Mouse (Mus musculus) megakaryocyte progenitor cell, adult 5-6 weeks (primary cell): ENCODE measurements at regions not wholly inside any gene's neighbourhood (a gene's known extent, or its start where the extent isn't known, plus 50 kb on each side); places are given as distances from the start of the nearest gene placed in this dataset.

ENCODE experiments used
- ATAC-seq: replicated peaks from 2 replicates; pipeline ENCODE4 v1.8.0; 2016; ENCODE audit warnings: mild to moderate bottlenecking, moderate TSS enrichment, inconsistent platforms; ENCODE audit not compliant: poor library complexity

- no peak for ATAC-seq
Observed at GRCm38 (mm10) chr19:15663659-15664255, 283.4 kb downstream of the Psat1 start.

GRCm38 (mm10) chr19:15658611-15659010 lies 288.5 kb downstream of the Psat1 start:
- no peak for ATAC-seq

- ATAC-seq: no peak
Observed at GRCm38 (mm10) chr19:15657846-15658245, 289.3 kb downstream of the Psat1 start.

GRCm38 (mm10) chr19:15649368-15649767 lies 297.8 kb downstream of the Psat1 start:
- ATAC-seq: peak; percentile 95

- no peak for ATAC-seq
Observed at GRCm38 (mm10) chr19:15647313-15647712, 299.8 kb downstream of the Psat1 start.

- no peak for ATAC-seq
Observed at GRCm38 (mm10) chr19:15644786-15645185, 302.4 kb downstream of the Psat1 start.

GRCm38 (mm10) chr19:15617233-15617915 lies 329.8 kb downstream of the Psat1 start:
- ATAC-seq: peak; percentile 88

- ATAC-seq: no peak
Observed at GRCm38 (mm10) chr19:15614648-15615561, 332.2 kb downstream of the Psat1 start.

- no peak for ATAC-seq
Observed at GRCm38 (mm10) chr19:15611137-15611758, 335.9 kb downstream of the Psat1 start.

GRCm38 (mm10) chr19:15606440-15606839 lies 340.7 kb downstream of the Psat1 start:
- no peak for ATAC-seq

- ATAC-seq: no peak
Observed at GRCm38 (mm10) chr19:15592821-15593220, 354.3 kb downstream of the Psat1 start.

- no peak for ATAC-seq
Observed at GRCm38 (mm10) chr19:15583782-15584693, 363.1 kb downstream of the Psat1 start.

GRCm38 (mm10) chr19:15583106-15583781 lies 363.9 kb downstream of the Psat1 start:
- ATAC-seq: no peak

GRCm38 (mm10) chr19:15571204-15571603 lies 375.9 kb downstream of the Psat1 start:
- ATAC-seq: no peak

GRCm38 (mm10) chr19:15561511-15561910 lies 385.6 kb downstream of the Psat1 start:
- no peak for ATAC-seq

- ATAC-seq: no peak
Observed at GRCm38 (mm10) chr19:15553953-15554352, 393.2 kb downstream of the Psat1 start.

GRCm38 (mm10) chr19:15517853-15518252 lies 429.3 kb downstream of the Psat1 start:
- ATAC-seq: peak; percentile 55; the same call in 1 of the 2 replicates

- ATAC-seq: no peak
Observed at GRCm38 (mm10) chr19:15516566-15517305, 430.4 kb downstream of the Psat1 start.

- ATAC-seq: no peak
Observed at GRCm38 (mm10) chr19:15513197-15513596, 433.9 kb downstream of the Psat1 start.
